Mouse (Mus musculus): ENCODE data around the gene Prss2.

- TF ChIP-seq POLR2A (IDR thresholded peaks at IDR 0.05; ENCODE audit: low read depth, low read length) (no peak), CTCF (IDR thresholded peaks at IDR 0.05; ENCODE audit: extremely low read depth, insufficient read length, insufficient replicate concordance, low read depth, low read length) (no peak)
These were observed 38.7 kb downstream of the Prss2 start for GRCm38 (mm10) chr6:41560273-41560672.
